Mouse (Mus musculus): ENCODE results near the gene Clip3. TPM values are rescaled to one million over a fixed set of nuclear protein-coding genes. Genes with fewer than 3 reads are reported as not detected.

Clip3 gene
- polyA plus RNA-seq, 1 experiment: not detected

GRCm38 (mm10) chr7:30320946-30321345 lies 29.4 kb downstream of the Clip3 start:
- Histone ChIP-seq H3K27ac (ENCODE audit: insufficient read depth, low read depth, low read length) (no peak overlapping the region), H3K4me3 (ENCODE audit: insufficient read depth, low read depth, low read length) (no peak overlapping the region), H3K4me1 (ENCODE audit: control insufficient read depth, insufficient read depth, low read length) (peaks cover 4% of the 10 kb centered on the region; the same call in 1 of the 2 replicates)
- no peak for TF ChIP-seq CTCF (IDR thresholded peaks at IDR 0.05; ENCODE audit: insufficient read depth, low read depth, low read length)
- TF ChIP-seq POLR2A (IDR thresholded peaks at IDR 0.05; ENCODE audit: insufficient read depth, low read depth, low read length): no peak
- WGBS: 82% methylated on average over 2 of the region's 2 CpGs

GRCm38 (mm10) chr7:30321539-30322284 lies 30.2 kb downstream of the Clip3 start, which contains the start of gene E130208F15Rik:
Gene E130208F15Rik (plus strand): TSS chr7:30321740.
- WGBS: under 1% methylated on average over 63 of the region's 63 CpGs

GRCm38 (mm10) chr7:30322285-30322667 lies 30.7 kb downstream of the Clip3 start:
- H3K27ac ChIP-seq (ENCODE audit: insufficient read depth, low read depth, low read length): peak overlapping the region; percentile 77
- 0% methylated on average over 20 of the region's 20 CpGs for WGBS
- peak overlapping the region; percentile 94 for H3K4me3 ChIP-seq (ENCODE audit: insufficient read depth, low read depth, low read length)
- peaks cover 7% of the 10 kb centered on the region for H3K4me1 ChIP-seq (ENCODE audit: control insufficient read depth, insufficient read depth, low read length)
- peak; percentile 92 for TF ChIP-seq POLR2A (IDR thresholded peaks at IDR 0.05; ENCODE audit: insufficient read depth, low read depth, low read length)
- no peak for TF ChIP-seq CTCF (IDR thresholded peaks at IDR 0.05; ENCODE audit: insufficient read depth, low read depth, low read length)

More at GRCm38 (mm10) chr7:30321539-30322284, 30.2 kb downstream of the Clip3 start, which contains the start of gene E130208F15Rik:
- Histone ChIP-seq H3K27ac (ENCODE audit: insufficient read depth, low read depth, low read length) (peak within 1 kb of the TSS; percentile 77), H3K4me3 (ENCODE audit: insufficient read depth, low read depth, low read length) (peak within 1 kb of the TSS; percentile 94), H3K4me1 (ENCODE audit: control insufficient read depth, insufficient read depth, low read length) (peaks cover 4% of the 10 kb centered on the region; the same call in 1 of the 2 replicates)
- no peak for TF ChIP-seq POLR2A (IDR thresholded peaks at IDR 0.05; ENCODE audit: insufficient read depth, low read depth, low read length)
- no peak for TF ChIP-seq CTCF (IDR thresholded peaks at IDR 0.05; ENCODE audit: insufficient read depth, low read depth, low read length)

GRCm38 (mm10) chr7:30322865-30323264 lies 31.3 kb downstream of the Clip3 start:
- Histone ChIP-seq H3K27ac (ENCODE audit: insufficient read depth, low read depth, low read length) (no peak overlapping the region), H3K4me3 (ENCODE audit: insufficient read depth, low read depth, low read length) (peak overlapping the region; percentile 39; the same call in 1 of the 2 replicates), H3K4me1 (ENCODE audit: control insufficient read depth, insufficient read depth, low read length) (peaks cover 8% of the 10 kb centered on the region)
- TF ChIP-seq CTCF (IDR thresholded peaks at IDR 0.05; ENCODE audit: insufficient read depth, low read depth, low read length) (no peak), POLR2A (IDR thresholded peaks at IDR 0.05; ENCODE audit: insufficient read depth, low read depth, low read length) (no peak)
- WGBS: 34% methylated on average over 6 of the region's 6 CpGs

- Histone ChIP-seq H3K4me1 (ENCODE audit: control insufficient read depth, insufficient read depth, low read length) (peaks cover 8% of the 10 kb centered on the region), H3K27ac (ENCODE audit: insufficient read depth, low read depth, low read length) (no peak within 1 kb of the TSS), H3K4me3 (ENCODE audit: insufficient read depth, low read depth, low read length) (no peak within 1 kb of the TSS)
- TF ChIP-seq POLR2A (IDR thresholded peaks at IDR 0.05; ENCODE audit: insufficient read depth, low read depth, low read length) (no peak), CTCF (IDR thresholded peaks at IDR 0.05; ENCODE audit: insufficient read depth, low read depth, low read length) (no peak)
- 77% methylated on average over 3 of the region's 3 CpGs for WGBS
These were observed 32.3 kb downstream of the Clip3 start, which contains the start of gene Sdhaf1 for GRCm38 (mm10) chr7:30323795-30324194. Gene Sdhaf1 (minus strand): TSS chr7:30323895.

GRCm38 (mm10) chr7:30324300-30324944 lies 32.9 kb downstream of the Clip3 start:
- H3K4me1 ChIP-seq (ENCODE audit: control insufficient read depth, insufficient read depth, low read length): peaks cover 8% of the 10 kb centered on the region
- no peak overlapping the region for H3K4me3 ChIP-seq (ENCODE audit: insufficient read depth, low read depth, low read length)
- H3K27ac ChIP-seq (ENCODE audit: insufficient read depth, low read depth, low read length): no peak overlapping the region
- TF ChIP-seq POLR2A (IDR thresholded peaks at IDR 0.05; ENCODE audit: insufficient read depth, low read depth, low read length) (no peak), CTCF (IDR thresholded peaks at IDR 0.05; ENCODE audit: insufficient read depth, low read depth, low read length) (no peak)
- WGBS: 77% methylated on average over 5 of the region's 5 CpGs

GRCm38 (mm10) chr7:30325364-30325763 lies 33.8 kb downstream of the Clip3 start:
- no peak overlapping the region for H3K27ac ChIP-seq (ENCODE audit: insufficient read depth, low read depth, low read length)
- no peak for TF ChIP-seq CTCF (IDR thresholded peaks at IDR 0.05; ENCODE audit: insufficient read depth, low read depth, low read length)
- TF ChIP-seq POLR2A (IDR thresholded peaks at IDR 0.05; ENCODE audit: insufficient read depth, low read depth, low read length): no peak
- 31% methylated on average over 2 of the region's 2 CpGs for WGBS
- no peak overlapping the region for H3K4me3 ChIP-seq (ENCODE audit: insufficient read depth, low read depth, low read length)
- H3K4me1 ChIP-seq (ENCODE audit: control insufficient read depth, insufficient read depth, low read length): peaks cover 8% of the 10 kb centered on the region

- TF ChIP-seq CTCF (IDR thresholded peaks at IDR 0.05; ENCODE audit: insufficient read depth, low read depth, low read length) (no peak), POLR2A (IDR thresholded peaks at IDR 0.05; ENCODE audit: insufficient read depth, low read depth, low read length) (no peak)
- no peak overlapping the region for H3K4me3 ChIP-seq (ENCODE audit: insufficient read depth, low read depth, low read length)
- H3K27ac ChIP-seq (ENCODE audit: insufficient read depth, low read depth, low read length): no peak overlapping the region
- peaks cover 8% of the 10 kb centered on the region for H3K4me1 ChIP-seq (ENCODE audit: control insufficient read depth, insufficient read depth, low read length)
These were observed 34.9 kb downstream of the Clip3 start for GRCm38 (mm10) chr7:30326427-30326826.

GRCm38 (mm10) chr7:30327140-30327539 lies 35.6 kb downstream of the Clip3 start:
- WGBS: 56% methylated on average over 15 of the region's 15 CpGs

More at GRCm38 (mm10) chr7:30327140-30327539, 35.6 kb downstream of the Clip3 start:
- no peak for TF ChIP-seq POLR2A (IDR thresholded peaks at IDR 0.05; ENCODE audit: insufficient read depth, low read depth, low read length)
- TF ChIP-seq CTCF (IDR thresholded peaks at IDR 0.05; ENCODE audit: insufficient read depth, low read depth, low read length): no peak
- Histone ChIP-seq H3K4me3 (ENCODE audit: insufficient read depth, low read depth, low read length) (no peak overlapping the region), H3K27ac (ENCODE audit: insufficient read depth, low read depth, low read length) (no peak overlapping the region), H3K4me1 (ENCODE audit: control insufficient read depth, insufficient read depth, low read length) (peaks cover 5% of the 10 kb centered on the region)

Data from olfactory bulb, adult 2 months (tissue).